Mouse (Mus musculus) liver, embryonic 15.5 days (tissue): Measurements from ENCODE around the gene Mecr. TPM values are rescaled to one million over a fixed set of nuclear protein-coding genes. Genes with fewer than 3 reads are reported as not detected.

Experiments used
- ATAC-seq: fragments of 200-750 bp; cut with Nextera tagmentation; 2 replicates; pipeline ENCODE4 v1.8.0; 2017; ENCODE audit warnings: moderate number of reproducible peaks, mild to moderate bottlenecking, moderate library complexity; ENCODE audit not compliant: insufficient read depth
- H3K27ac ChIP-seq: fragments of 300-500 bp; sonication (generic); replicated peaks from 2 replicates; pipeline ENCODE4 v1.5.1; 2015; ENCODE audit warnings: mild to moderate bottlenecking, inconsistent platforms
- H3K27me3 ChIP-seq: fragments of 300-500 bp; sonication (generic); 2 replicates; pipeline ENCODE4 v1.6.1; 2015; ENCODE audit warnings: mild to moderate bottlenecking, inconsistent platforms
- H3K36me3 ChIP-seq: fragments of 300-500 bp; sonication (generic); replicated peaks from 2 replicates; pipeline ENCODE4 v1.6.1; 2015; ENCODE audit warnings: moderate library complexity, mild to moderate bottlenecking, inconsistent platforms
- H3K4me1 ChIP-seq: fragments of 300-500 bp; sonication (generic); replicated peaks from 2 replicates; pipeline ENCODE4 v1.6.1; 2015; ENCODE audit warnings: inconsistent platforms
- H3K4me2 ChIP-seq: fragments of 300-500 bp; sonication (generic); 2 replicates; pipeline ENCODE4 v1.6.1; 2015; ENCODE audit warnings: moderate library complexity, mild to moderate bottlenecking, inconsistent platforms
- H3K4me3 ChIP-seq: fragments of 300-500 bp; sonication (generic); replicated peaks from 2 replicates; pipeline ENCODE4 v1.5.1; 2015; ENCODE audit warnings: mild to moderate bottlenecking, inconsistent platforms
- H3K9ac ChIP-seq: fragments of 300-500 bp; sonication (generic); 2 replicates; pipeline ENCODE4 v1.6.1; 2015; ENCODE audit warnings: moderate library complexity, mild to moderate bottlenecking, inconsistent platforms
- H3K9me3 ChIP-seq: fragments of 300-500 bp; sonication (generic); replicated peaks from 2 replicates; pipeline ENCODE4 v1.6.1; 2016; ENCODE audit warnings: inconsistent platforms
- WGBS: fragments of 180-500 bp; shearing (Covaris S2); methylation state at CpG from one replicate; pipeline ENCODE4 v1.1.7; 2015; ENCODE audit warnings: mixed read lengths; ENCODE audit not compliant: insufficient replicate concordance; 5-methylcytosine and 5-hydroxymethylcytosine counted together
- polyA plus RNA-seq: library from polyadenylated mRNA; unstranded; fragments of >200 nt; fragmentation: Nextera tagmentation; extraction: Ambion mirVana; gene quantifications from 2 replicates; pipeline ENCODE4 v1.2.1, GENCODE M21; 2015

Gene Mecr
- polyA plus RNA-seq, 1 experiment from 2014 or later: 34.0 TPM

- H3K36me3 ChIP-seq: peaks cover 92% of the 10 kb centered on the region
- H3K4me2 ChIP-seq: no peak overlapping the region
- H3K4me1 ChIP-seq: peaks cover 34% of the 10 kb centered on the region
- H3K9me3 ChIP-seq: no peaks in the 10 kb centered on the region
- WGBS: 60% methylated on average over 3 of the region's 3 CpGs
- H3K9ac ChIP-seq: no peak overlapping the region
- no peaks in the 10 kb centered on the region for H3K27me3 ChIP-seq
- no peak for ATAC-seq
- no peak overlapping the region for H3K27ac ChIP-seq
- H3K4me3 ChIP-seq: no peak overlapping the region
Measured at GRCm38 (mm10) chr4:131890692-131891091, 47.4 kb downstream of the Mecr start.

- no peak for ATAC-seq
- 89% methylated on average over 5 of the region's 5 CpGs for WGBS
- no peaks in the 10 kb centered on the region for H3K27me3 ChIP-seq
- no peaks in the 10 kb centered on the region for H3K4me1 ChIP-seq
- peak overlapping the region; percentile 45 for H3K27ac ChIP-seq
- H3K9ac ChIP-seq: no peak overlapping the region
- no peak overlapping the region for H3K4me2 ChIP-seq
- H3K9me3 ChIP-seq: no peaks in the 10 kb centered on the region
- no peak overlapping the region for H3K4me3 ChIP-seq
- H3K36me3 ChIP-seq: peaks cover 84% of the 10 kb centered on the region
Measured at GRCm38 (mm10) chr4:131897109-131897508, 53.8 kb downstream of the Mecr start.

- Histone ChIP-seq H3K27me3 (no peaks in the 10 kb centered on the region), H3K27ac (peak overlapping the region; percentile 45), H3K9me3 (no peaks in the 10 kb centered on the region), H3K4me1 (no peaks in the 10 kb centered on the region), H3K4me2 (no peak overlapping the region), H3K4me3 (no peak overlapping the region), H3K9ac (no peak overlapping the region), H3K36me3 (peaks cover 84% of the 10 kb centered on the region)
- 84% methylated on average over 8 of the region's 8 CpGs for WGBS
- ATAC-seq: peak; percentile 67
Measured at GRCm38 (mm10) chr4:131897787-131898186, 54.5 kb downstream of the Mecr start.

GRCm38 (mm10) chr4:131898503-131899179, 55.4 kb downstream of the Mecr start:
- ATAC-seq: no peak
- 91% methylated on average over 12 of the region's 12 CpGs for WGBS
- no peak overlapping the region for H3K27ac ChIP-seq

GRCm38 (mm10) chr4:131899180-131899554, 55.9 kb downstream of the Mecr start:
- Histone ChIP-seq H3K4me2 (no peak overlapping the region), H3K36me3 (peaks cover 79% of the 10 kb centered on the region), H3K4me3 (no peak overlapping the region), H3K27ac (no peak overlapping the region), H3K27me3 (no peaks in the 10 kb centered on the region), H3K9ac (no peak overlapping the region), H3K4me1 (no peaks in the 10 kb centered on the region), H3K9me3 (no peaks in the 10 kb centered on the region)
- ATAC-seq: no peak
- WGBS: 87% methylated on average over 6 of the region's 6 CpGs

More at GRCm38 (mm10) chr4:131898503-131899179, 55.4 kb downstream of the Mecr start:
- Histone ChIP-seq H3K4me1 (no peaks in the 10 kb centered on the region), H3K27me3 (no peaks in the 10 kb centered on the region), H3K9me3 (no peaks in the 10 kb centered on the region), H3K36me3 (peaks cover 79% of the 10 kb centered on the region), H3K9ac (no peak overlapping the region), H3K4me3 (no peak overlapping the region), H3K4me2 (no peak overlapping the region)

GRCm38 (mm10) chr4:131901090-131901489, 57.8 kb downstream of the Mecr start:
- no peak for ATAC-seq
- Histone ChIP-seq H3K4me1 (no peaks in the 10 kb centered on the region), H3K4me2 (no peak overlapping the region), H3K9ac (no peak overlapping the region), H3K36me3 (peaks cover 81% of the 10 kb centered on the region), H3K27me3 (no peaks in the 10 kb centered on the region), H3K9me3 (no peaks in the 10 kb centered on the region), H3K27ac (no peak overlapping the region), H3K4me3 (no peak overlapping the region)
- 91% methylated on average over 15 of the region's 15 CpGs for WGBS

GRCm38 (mm10) chr4:131904478-131904877, 61.2 kb downstream of the Mecr start:
- ATAC-seq: no peak
- no peak overlapping the region for H3K4me3 ChIP-seq
- 58% methylated on average over 8 of the region's 8 CpGs for WGBS
- peaks cover 56% of the 10 kb centered on the region for H3K36me3 ChIP-seq
- H3K4me2 ChIP-seq: no peak overlapping the region
- no peaks in the 10 kb centered on the region for H3K4me1 ChIP-seq
- H3K9ac ChIP-seq: no peak overlapping the region
- H3K27ac ChIP-seq: no peak overlapping the region
- no peaks in the 10 kb centered on the region for H3K9me3 ChIP-seq
- no peaks in the 10 kb centered on the region for H3K27me3 ChIP-seq

- Histone ChIP-seq H3K4me3 (no peak overlapping the region), H3K4me1 (peaks cover 10% of the 10 kb centered on the region), H3K27me3 (peaks cover 18% of the 10 kb centered on the region), H3K9me3 (no peaks in the 10 kb centered on the region), H3K4me2 (no peak overlapping the region), H3K36me3 (peaks cover 36% of the 10 kb centered on the region), H3K27ac (no peak overlapping the region), H3K9ac (no peak overlapping the region)
- WGBS: 74% methylated on average over 6 of the region's 6 CpGs
- peak; percentile 38; the same call in 1 of the 2 replicates for ATAC-seq
Measured at GRCm38 (mm10) chr4:131906423-131906822, 63.2 kb downstream of the Mecr start.

GRCm38 (mm10) chr4:131907912-131908311, 64.6 kb downstream of the Mecr start:
- WGBS: 88% methylated on average over 3 of the region's 3 CpGs
- H3K36me3 ChIP-seq: peaks cover 22% of the 10 kb centered on the region
- H3K27me3 ChIP-seq: peaks cover 33% of the 10 kb centered on the region
- peaks cover 10% of the 10 kb centered on the region for H3K4me1 ChIP-seq
- H3K27ac ChIP-seq: no peak overlapping the region
- H3K4me3 ChIP-seq: no peak overlapping the region
- H3K9me3 ChIP-seq: no peaks in the 10 kb centered on the region
- no peak for ATAC-seq
- H3K9ac ChIP-seq: no peak overlapping the region
- H3K4me2 ChIP-seq: no peak overlapping the region

GRCm38 (mm10) chr4:131910237-131910994, 67.1 kb downstream of the Mecr start:
- Histone ChIP-seq H3K9ac (no peak overlapping the region), H3K9me3 (no peaks in the 10 kb centered on the region), H3K4me1 (peaks cover 13% of the 10 kb centered on the region), H3K4me2 (peak overlapping the region; percentile 50), H3K4me3 (0 out of 2 replicates have a peak overlapping the region, but pooled peaks have one; percentile 2), H3K27me3 (peaks cover 58% of the 10 kb centered on the region), H3K27ac (no peak overlapping the region), H3K36me3 (peaks cover 2% of the 10 kb centered on the region; the same call in 1 of the 2 replicates)
- no peak; the same call in 1 of the 2 replicates for ATAC-seq
- 7% methylated on average over 19 of the region's 21 CpGs for WGBS

- Histone ChIP-seq H3K9me3 (no peaks in the 10 kb centered on the region), H3K4me3 (no peak overlapping the region), H3K4me1 (peaks cover 23% of the 10 kb centered on the region), H3K27me3 (peaks cover 69% of the 10 kb centered on the region), H3K36me3 (no peaks in the 10 kb centered on the region), H3K27ac (no peak overlapping the region), H3K9ac (no peak overlapping the region), H3K4me2 (no peak overlapping the region)
- 23% methylated on average over 5 of the region's 5 CpGs for WGBS
- no peak for ATAC-seq
Measured at GRCm38 (mm10) chr4:131911521-131911920, 68.3 kb downstream of the Mecr start.
